32 mouse cellular contexts compared by ENCODE assay signal in genomic region chr10:35502620-35503019, GRCm38 (mm10).
DNase-seq lines count a peak whose midpoint lies in the region; ATAC-seq and TF ChIP-seq lines count a peak whose summit lies in the region.
"Had no signal": no experiment of that assay in that cellular context is flagged by ENCODE, and none has a peak within 500 bp of the region (broad histone marks: within the 10 kb centered on the region; RNA-seq: fewer than 3 reads in every experiment).

No protein-coding gene starts in this region.

- no peaks in the 10 kb centered on the region for H3K4me1 ChIP-seq in embryonic facial prominence, embryonic 11.5 days (ENCODE audit: control insufficient read depth, insufficient read depth, low read length)
- no peaks in the 10 kb centered on the region for H3K4me1 ChIP-seq in embryonic facial prominence, embryonic 10.5 days
- H3K4me1 ChIP-seq in lung, postnatal 0 days (ENCODE audit: insufficient read depth, low read depth, low read length), result no peaks in the 10 kb centered on the region
- H3K4me1 ChIP-seq in stomach, embryonic 16.5 days (ENCODE audit: control insufficient read depth, insufficient read depth, low read length), result no peaks in the 10 kb centered on the region
- H3K4me1 ChIP-seq: embryonic facial prominence, embryonic 12.5 days; forebrain, embryonic 12.5 days; heart, embryonic 13.5 days; lung, embryonic 15.5 days; midbrain, embryonic 12.5 days had no signal

- TF ChIP-seq EP300 in lung, postnatal 0 days (IDR thresholded peaks at IDR 0.05), result no peak

- no peak for ATAC-seq in embryonic facial prominence, embryonic 11.5 days (replicated peaks; ENCODE audit: insufficient number of reproducible peaks, low FRiP score, low TSS enrichment, low read depth)
- no peak for ATAC-seq in lung, postnatal 0 days
- ATAC-seq in stomach, embryonic 16.5 days (ENCODE audit: insufficient read depth, low FRiP score), result peak; percentile 83
- ATAC-seq: activated CD4-positive, CD25-positive, alpha-beta regulatory T cell, adult 4 months; forebrain, postnatal 0 days had no signal

- H3K9ac ChIP-seq in embryonic facial prominence, embryonic 11.5 days (replicated peaks; ENCODE audit: low read length), result no peak overlapping the region
- H3K9ac ChIP-seq in lung, postnatal 0 days (replicated peaks; ENCODE audit: low read depth), result no peak overlapping the region
- H3K9ac ChIP-seq in stomach, embryonic 16.5 days (ENCODE audit: low read length), result no peak overlapping the region
- H3K9ac ChIP-seq: embryonic facial prominence, embryonic 12.5 days; forebrain, embryonic 12.5 days; forebrain, postnatal 0 days; heart, embryonic 13.5 days; hindbrain, embryonic 14.5 days; liver, embryonic 14.5 days; lung, embryonic 15.5 days; midbrain, embryonic 12.5 days had no signal

- no peak overlapping the region for H3K4me2 ChIP-seq in embryonic facial prominence, embryonic 11.5 days (ENCODE audit: low read depth, low read length)
- no peak overlapping the region for H3K4me2 ChIP-seq in lung, postnatal 0 days (replicated peaks; ENCODE audit: low read depth, low read length)
- H3K4me2 ChIP-seq in stomach, embryonic 16.5 days (ENCODE audit: low read depth, low read length), result no peak overlapping the region
- H3K4me2 ChIP-seq: embryonic facial prominence, embryonic 12.5 days; forebrain, embryonic 12.5 days; heart, embryonic 13.5 days; hindbrain, embryonic 14.5 days; lung, embryonic 15.5 days; midbrain, embryonic 12.5 days had no signal

- no peaks in the 10 kb centered on the region for H3K27me3 ChIP-seq in embryonic facial prominence, embryonic 11.5 days (ENCODE audit: control insufficient read depth, insufficient read depth, low read length)
- H3K27me3 ChIP-seq in embryonic facial prominence, embryonic 10.5 days (replicated peaks; ENCODE audit: low read depth, poor library complexity, severe bottlenecking), result no peaks in the 10 kb centered on the region
- H3K27me3 ChIP-seq in lung, postnatal 0 days (replicated peaks; ENCODE audit: insufficient read depth, low read length), result no peaks in the 10 kb centered on the region
- no peaks in the 10 kb centered on the region for H3K27me3 ChIP-seq in stomach, embryonic 16.5 days (ENCODE audit: control insufficient read depth, insufficient read depth, low read length)
- H3K27me3 ChIP-seq: CH12.LX; embryonic facial prominence, embryonic 12.5 days; forebrain, embryonic 12.5 days; heart, embryonic 13.5 days; lung, embryonic 15.5 days; midbrain, embryonic 12.5 days had no signal

- TF ChIP-seq CTCF in lung, postnatal 0 days (IDR thresholded peaks at IDR 0.05), result no peak
- TF ChIP-seq CTCF in left cerebral cortex, adult 2 months (IDR thresholded peaks at IDR 0.05), result no peak

- no peaks in the 10 kb centered on the region for H3K9me3 ChIP-seq in embryonic facial prominence, embryonic 11.5 days (replicated peaks; ENCODE audit: control insufficient read depth, low read length)
- H3K9me3 ChIP-seq in embryonic facial prominence, embryonic 10.5 days, result no peaks in the 10 kb centered on the region
- H3K9me3 ChIP-seq in lung, postnatal 0 days (ENCODE audit: low read length), result no peaks in the 10 kb centered on the region
- H3K9me3 ChIP-seq in stomach, embryonic 16.5 days (replicated peaks; ENCODE audit: control insufficient read depth, low read length), result no peaks in the 10 kb centered on the region
- H3K9me3 ChIP-seq: embryonic facial prominence, embryonic 12.5 days; forebrain, embryonic 12.5 days; heart, embryonic 13.5 days; lung, embryonic 15.5 days; midbrain, embryonic 12.5 days had no signal

- 62% methylated on average over 3 of the region's 3 CpGs for WGBS in embryonic facial prominence, embryonic 11.5 days
- WGBS in embryonic facial prominence, embryonic 10.5 days, result 78% methylated on average over 3 of the region's 3 CpGs
- WGBS in lung, postnatal 0 days, result 38% methylated on average over 3 of the region's 3 CpGs
- 27% methylated on average over 3 of the region's 3 CpGs for WGBS in stomach, embryonic 16.5 days

- no peaks in the 10 kb centered on the region for H3K36me3 ChIP-seq in embryonic facial prominence, embryonic 11.5 days (replicated peaks; ENCODE audit: control insufficient read depth, insufficient read depth, low read depth, low read length)
- no peaks in the 10 kb centered on the region for H3K36me3 ChIP-seq in embryonic facial prominence, embryonic 10.5 days (replicated peaks)
- H3K36me3 ChIP-seq in lung, postnatal 0 days (ENCODE audit: insufficient read depth, low read length), result no peaks in the 10 kb centered on the region
- H3K36me3 ChIP-seq in stomach, embryonic 16.5 days (ENCODE audit: control insufficient read depth, insufficient read depth, low read length), result no peaks in the 10 kb centered on the region
- H3K36me3 ChIP-seq: embryonic facial prominence, embryonic 12.5 days; forebrain, embryonic 12.5 days; heart, embryonic 13.5 days; lung, embryonic 15.5 days; midbrain, embryonic 12.5 days had no signal

- DNase-seq in embryonic facial prominence, embryonic 11.5 days (ENCODE audit: low spot score), result peak; percentile 21
- DNase-seq in embryonic facial prominence, embryonic 10.5 days (ENCODE audit: low spot score), result no peak
- DNase-seq in lung, postnatal 0 days (ENCODE audit: low spot score), result peak; percentile 11
- DNase-seq in lung, adult 18-20 months, result no peak
- peak; percentile 10 for DNase-seq in gonadal fat pad, adult 2 months (ENCODE audit: low read depth)
- DNase-seq in adrenal gland, adult 8-10 months, result no peak
- no peak for DNase-seq in left cerebral cortex, adult 2 months (ENCODE audit: extremely low spot score in 1 of 2, low spot score in 2 of 2)
- DNase-seq: adrenal gland, postnatal 10 days; cerebellum, adult 8-10 months; cerebellum, postnatal 25 days; forebrain, postnatal 0 days; heart, postnatal 10 days; kidney, adult 8-10 months; kidney, postnatal 10 days; layer of hippocampus, adult 9-11 months; left cerebral cortex, postnatal 4 days; liver; retina, postnatal 1 day; right cerebral cortex, postnatal 14 days; thymus, adult 2 months; thymus, postnatal 36 days had no signal

- intact Hi-C loops in left cerebral cortex, adult 2 months (cut with DNase I), result no loop called here

- H3K4me3 ChIP-seq in embryonic facial prominence, embryonic 11.5 days (ENCODE audit: low read depth, low read length), result no peak overlapping the region
- H3K4me3 ChIP-seq in embryonic facial prominence, embryonic 10.5 days, result no peak overlapping the region
- no peak overlapping the region for H3K4me3 ChIP-seq in lung, postnatal 0 days (ENCODE audit: low read depth, low read length)
- H3K4me3 ChIP-seq in stomach, embryonic 16.5 days (replicated peaks; ENCODE audit: low read length), result no peak overlapping the region
- no peak overlapping the region for H3K4me3 ChIP-seq in left cerebral cortex, adult 2 months
- H3K4me3 ChIP-seq: embryonic facial prominence, embryonic 12.5 days; erythroblast, embryonic 14.5 days; forebrain, embryonic 12.5 days; heart, embryonic 13.5 days; lung, embryonic 15.5 days; midbrain, embryonic 12.5 days had no signal

- H3K27ac ChIP-seq in embryonic facial prominence, embryonic 11.5 days (replicated peaks; ENCODE audit: low read depth, low read length), result no peak overlapping the region
- H3K27ac ChIP-seq in embryonic facial prominence, embryonic 10.5 days (replicated peaks), result no peak overlapping the region
- no peak overlapping the region for H3K27ac ChIP-seq in lung, postnatal 0 days (ENCODE audit: low read length)
- peak overlapping the region; percentile 62; the same call in 1 of the 2 replicates for H3K27ac ChIP-seq in stomach, embryonic 16.5 days (ENCODE audit: low read length)
- H3K27ac ChIP-seq in left cerebral cortex, adult 2 months, result no peak overlapping the region
- H3K27ac ChIP-seq: embryonic facial prominence, embryonic 12.5 days; forebrain, embryonic 12.5 days; heart, embryonic 13.5 days; hindbrain, embryonic 14.5 days; liver, embryonic 14.5 days; lung, embryonic 15.5 days; midbrain, embryonic 12.5 days had no signal

Comparison
In these comparisons a context has a peak if more than half of its experiments do, and no peak if none do; other contexts are left out.
1. DNase-seq: peak in embryonic facial prominence, embryonic 11.5 days (single experiment), lung, postnatal 0 days (single experiment) and gonadal fat pad, adult 2 months (single experiment); none in embryonic facial prominence, embryonic 10.5 days (single experiment), lung, adult 18-20 months (0 of 2), adrenal gland, adult 8-10 months (single experiment) and left cerebral cortex, adult 2 months (0 of 2).